Mouse (Mus musculus) lung, embryonic 16.5 days (tissue): ENCODE results near the gene Ceacam18. TPM values are rescaled to one million over a fixed set of nuclear protein-coding genes. Genes with fewer than 3 reads are reported as not detected.
"Not testable (repeated sequence)": the region's sequence is repeated elsewhere in the genome, so short reads cannot be mapped to it uniquely, and the experiment has no call there.

Source experiments
- ATAC-seq: fragments of 200-750 bp; cut with Nextera tagmentation; 2 replicates; pipeline ENCODE4 v1.8.0; 2017; ENCODE audit warnings: low read depth, mild to moderate bottlenecking, moderate library complexity
- H3K27ac ChIP-seq: fragments of 300-500 bp; sonication (generic); 2 replicates; pipeline ENCODE4 v1.5.1; 2014; ENCODE audit warnings: mild to moderate bottlenecking, control low read depth, low read length
- H3K27me3 ChIP-seq: fragments of 300-500 bp; sonication (generic); 2 replicates; pipeline ENCODE4 v1.6.1; 2014; ENCODE audit warnings: low read depth, low read length, mixed read lengths; ENCODE audit not compliant: control insufficient read depth, insufficient read depth
- H3K36me3 ChIP-seq: fragments of 300-500 bp; sonication (generic); 2 replicates; pipeline ENCODE4 v1.6.1; 2014; ENCODE audit warnings: low read length; ENCODE audit not compliant: control insufficient read depth, insufficient read depth
- H3K4me1 ChIP-seq: fragments of 300-500 bp; sonication (generic); replicated peaks from 2 replicates; pipeline ENCODE4 v1.6.1; 2014; ENCODE audit warnings: low read length, mixed read lengths; ENCODE audit not compliant: control insufficient read depth, insufficient read depth
- H3K4me2 ChIP-seq: fragments of 300-500 bp; sonication (generic); 2 replicates; pipeline ENCODE4 v1.6.1; 2014; ENCODE audit warnings: low read depth, low read length, control low read depth
- H3K4me3 ChIP-seq: fragments of 300-500 bp; sonication (generic); 2 replicates; pipeline ENCODE4 v1.5.1; 2014; ENCODE audit warnings: mild to moderate bottlenecking, low read length, control low read depth
- H3K9ac ChIP-seq: fragments of 300-500 bp; sonication (generic); 2 replicates; pipeline ENCODE4 v1.6.1; 2014; ENCODE audit warnings: low read length, control low read depth
- H3K9me3 ChIP-seq: fragments of 300-500 bp; sonication (generic); 2 replicates; pipeline ENCODE4 v1.6.1; 2016; ENCODE audit warnings: low read length; ENCODE audit not compliant: control insufficient read depth
- WGBS: fragments of 180-500 bp; shearing (Covaris S2); extraction: QIAGEN DNeasy Blood & Tissue Kit; methylation state at CpG from one replicate; pipeline ENCODE4 v1.1.7; 2014; 5-methylcytosine and 5-hydroxymethylcytosine counted together
- polyA plus RNA-seq: library from polyadenylated mRNA; unstranded; fragments of >200 nt; fragmentation: Nextera tagmentation; extraction: Ambion mirVana; gene quantifications from 2 replicates; pipeline ENCODE4 v1.2.1, GENCODE M21; 2015

Ceacam18 gene
- polyA plus RNA-seq, 1 experiment from 2014 or later = not detected

GRCm38 (mm10) chr7:43680960-43681359, 46.5 kb downstream of the Ceacam18 start:
- 16% methylated on average over 5 of the region's 5 CpGs for WGBS
- Histone ChIP-seq H3K27ac (no peak overlapping the region), H3K9me3 (peaks cover 3% of the 10 kb centered on the region; the same call in 1 of the 2 replicates), H3K36me3 (peaks cover 24% of the 10 kb centered on the region), H3K4me3 (no peak overlapping the region), H3K4me1 (peaks cover 6% of the 10 kb centered on the region), H3K4me2 (no peak overlapping the region), H3K9ac (no peak overlapping the region), H3K27me3 (no peaks in the 10 kb centered on the region)
- no peak; the same call in 1 of the 2 replicates for ATAC-seq

GRCm38 (mm10) chr7:43682511-43682910, 48.0 kb downstream of the Ceacam18 start:
- H3K4me2 ChIP-seq, H3K9ac ChIP-seq, H3K4me3 ChIP-seq, ATAC-seq, H3K27me3 ChIP-seq, H3K27ac ChIP-seq, H3K4me1 ChIP-seq, H3K9me3 ChIP-seq, H3K36me3 ChIP-seq: not testable (repeated sequence)
- WGBS = 8% methylated on average over 1 of the region's 1 CpGs

GRCm38 (mm10) chr7:43685088-43685487, 50.6 kb downstream of the Ceacam18 start:
- Histone ChIP-seq H3K27ac (no peak overlapping the region), H3K36me3 (no peaks in the 10 kb centered on the region), H3K9ac (no peak overlapping the region), H3K4me3 (no peak overlapping the region), H3K27me3 (no peaks in the 10 kb centered on the region), H3K9me3 (no peaks in the 10 kb centered on the region), H3K4me1 (peaks cover 6% of the 10 kb centered on the region), H3K4me2 (no peak overlapping the region)
- WGBS = 37% methylated on average over 7 of the region's 7 CpGs
- peak; percentile 55 for ATAC-seq

- Histone ChIP-seq H3K4me3 (no peak within 1 kb of the TSS), H3K4me1 (peaks cover 2% of the 10 kb centered on the region), H3K9ac (no peak within 1 kb of the TSS), H3K4me2 (no peak within 1 kb of the TSS), H3K9me3 (no peaks in the 10 kb centered on the region), H3K36me3 (no peaks in the 10 kb centered on the region), H3K27ac (no peak within 1 kb of the TSS), H3K27me3 (no peaks in the 10 kb centered on the region)
- ATAC-seq = no peak
Observed at GRCm38 (mm10) chr7:43690118-43690517, 55.6 kb downstream of the Ceacam18 start, which contains the start of gene Klk14. Gene Klk14, plus strand, starts transcription at chr7:43690418.

Other genes with a start within 250 kb of the Ceacam18 start
- 0.25 and 0.48 TPM in 2 replicates for gene Siglecg, start 226.5 kb upstream of the Ceacam18 start, polyA plus RNA-seq
- gene Lim2, start 207.0 kb upstream of the Ceacam18 start, polyA plus RNA-seq = not detected in 2 replicates
- gene Nkg7, start 197.6 kb upstream of the Ceacam18 start, polyA plus RNA-seq = 3.1 and 5.2 TPM in 2 replicates
- not detected in 2 replicates for gene Cldnd2, start 193.9 kb upstream of the Ceacam18 start, polyA plus RNA-seq
- gene Etfb, start 190.6 kb upstream of the Ceacam18 start, polyA plus RNA-seq = 348 and 368 TPM in 2 replicates
- 0.49 TPM in 1 of 2 replicates, not detected in the other for gene Gm45233, start 190.6 kb upstream of the Ceacam18 start, polyA plus RNA-seq
- gene Vsig10l, start 171.6 kb upstream of the Ceacam18 start, polyA plus RNA-seq = 2.8 and 3.7 TPM in 2 replicates
- gene Iglon5, start 144.6 kb upstream of the Ceacam18 start, polyA plus RNA-seq = 0.15 and 0.38 TPM in 2 replicates
- gene 4931406B18Rik, start 128.8 kb upstream of the Ceacam18 start, polyA plus RNA-seq = not detected in 2 replicates
- 2.2 and 2.3 TPM in 2 replicates for gene Cd33, start 90.3 kb upstream of the Ceacam18 start, polyA plus RNA-seq
- 4.3 TPM in 2 replicates for gene Zfp658, start 72.5 kb upstream of the Ceacam18 start, polyA plus RNA-seq
- 14.1 and 15.8 TPM in 2 replicates for gene Zfp719, start 55.1 kb upstream of the Ceacam18 start, polyA plus RNA-seq
- 0.41 and 0.80 TPM in 2 replicates for gene Zfp819, start 27.5 kb upstream of the Ceacam18 start, polyA plus RNA-seq
- gene Siglece, start 25.5 kb downstream of the Ceacam18 start, polyA plus RNA-seq = 1.2 and 2.2 TPM in 2 replicates
- gene Ctu1, start 37.3 kb downstream of the Ceacam18 start, polyA plus RNA-seq = 13.0 and 13.1 TPM in 2 replicates
- gene Klk14, start 55.7 kb downstream of the Ceacam18 start, polyA plus RNA-seq = not detected in 2 replicates
- 3.9 and 5.5 TPM in 2 replicates for gene Klk13, start 77.9 kb downstream of the Ceacam18 start, polyA plus RNA-seq
- not detected in 2 replicates for gene Klk12, start 134.2 kb downstream of the Ceacam18 start, polyA plus RNA-seq
- 0.41 and 0.75 TPM in 2 replicates for gene Klk11, start 139.9 kb downstream of the Ceacam18 start, polyA plus RNA-seq
- 4.6 and 6.4 TPM in 2 replicates for gene Klk10, start 146.3 kb downstream of the Ceacam18 start, polyA plus RNA-seq
- 0.14 and 0.33 TPM in 2 replicates for gene Klk9, start 157.2 kb downstream of the Ceacam18 start, polyA plus RNA-seq
- 24.2 TPM in 2 replicates for gene Klk8, start 162.9 kb downstream of the Ceacam18 start, polyA plus RNA-seq
- gene Klk7, start 176.6 kb downstream of the Ceacam18 start, polyA plus RNA-seq = not detected in 2 replicates
- not detected in 2 replicates for gene Klk6, start 189.8 kb downstream of the Ceacam18 start, polyA plus RNA-seq
- gene Klk5, start 207.3 kb downstream of the Ceacam18 start, polyA plus RNA-seq = not detected in 2 replicates
- gene Klk4, start 246.5 kb downstream of the Ceacam18 start, polyA plus RNA-seq = not detected in 2 replicates